Mouse (Mus musculus) neural tube, embryonic 11.5 days (tissue): ENCODE measurements around the gene Akap2. TPM values are rescaled to one million over a fixed set of nuclear protein-coding genes. Genes with fewer than 3 reads are reported as not detected.
A peak's percentile ranks its signal among the peaks of the same experiment; 100 is the strongest.

Experiments
- ATAC-seq: fragments of 200-750 bp; cut with Nextera tagmentation; 2 replicates; pipeline ENCODE4 v1.8.0; 2017; ENCODE audit warnings: moderate number of reproducible peaks, mild to moderate bottlenecking, moderate TSS enrichment, moderate library complexity; ENCODE audit not compliant: insufficient read depth, low FRiP score, low TSS enrichment
- DNase-seq: peaks from one replicate; pipeline ENCODE4 v3.0.0-alpha.2; 2015; ENCODE audit warnings: low spot score
- H3K27ac ChIP-seq: fragments of 300-500 bp; sonication (generic); 2 replicates; pipeline ENCODE4 v1.5.1; 2014; ENCODE audit warnings: low read depth, mild to moderate bottlenecking, low read length
- H3K27me3 ChIP-seq: fragments of 300-500 bp; sonication (generic); 2 replicates; pipeline ENCODE4 v1.6.1; 2014; ENCODE audit warnings: mild to moderate bottlenecking, low read length, mixed read lengths; ENCODE audit not compliant: control insufficient read depth, insufficient read depth
- H3K36me3 ChIP-seq: fragments of 300-500 bp; sonication (generic); 2 replicates; pipeline ENCODE4 v1.6.1; 2014; ENCODE audit warnings: mild to moderate bottlenecking, low read length, moderate library complexity, mixed read lengths; ENCODE audit not compliant: control insufficient read depth, insufficient read depth
- H3K4me1 ChIP-seq: fragments of 300-500 bp; sonication (generic); 2 replicates; pipeline ENCODE4 v1.6.1; 2014; ENCODE audit warnings: low read length, mixed read lengths; ENCODE audit not compliant: control insufficient read depth, insufficient read depth
- H3K4me2 ChIP-seq: fragments of 300-500 bp; sonication (generic); 2 replicates; pipeline ENCODE4 v1.6.1; 2014; ENCODE audit warnings: low read depth, mild to moderate bottlenecking, moderate library complexity
- H3K4me3 ChIP-seq: fragments of 300-500 bp; sonication (generic); 2 replicates; pipeline ENCODE4 v1.5.1; 2014; ENCODE audit warnings: low read depth, low read length
- H3K9ac ChIP-seq: fragments of 300-500 bp; sonication (generic); 2 replicates; pipeline ENCODE4 v1.6.1; 2014; ENCODE audit warnings: mild to moderate bottlenecking, low read length
- H3K9me3 ChIP-seq: fragments of 300-500 bp; sonication (generic); 2 replicates; pipeline ENCODE4 v1.6.1; 2016; ENCODE audit warnings: low read length; ENCODE audit not compliant: control insufficient read depth
- WGBS: fragments of 180-500 bp; shearing (Covaris S2); extraction: QIAGEN DNeasy Blood & Tissue Kit; methylation state at CpG from one replicate; pipeline ENCODE4 v1.1.7; 2014; 5-methylcytosine and 5-hydroxymethylcytosine counted together
- polyA plus RNA-seq: library from polyadenylated mRNA; unstranded; fragments of >200 nt; fragmentation: Nextera tagmentation; extraction: Ambion mirVana; gene quantifications from 2 replicates; pipeline ENCODE4 v1.2.1, GENCODE M21; 2014

Gene Akap2
- polyA plus RNA-seq, 1 experiment from 2014 or later, result 29.7 TPM

GRCm38 (mm10) chr4:57772851-57773510, 55.5 kb downstream of the Akap2 start:
- Histone ChIP-seq H3K36me3 (no peaks in the 10 kb centered on the region), H3K27ac (no peak overlapping the region), H3K9me3 (no peaks in the 10 kb centered on the region), H3K9ac (no peak overlapping the region), H3K4me2 (no peak overlapping the region), H3K4me1 (no peaks in the 10 kb centered on the region), H3K4me3 (no peak overlapping the region), H3K27me3 (no peaks in the 10 kb centered on the region)
- no peak for ATAC-seq
- 69% methylated on average over 11 of the region's 11 CpGs for WGBS
- no peak for DNase-seq

- DNase-seq (no peak), ATAC-seq (no peak)
- no peak overlapping the region for H3K4me3 ChIP-seq
- no peaks in the 10 kb centered on the region for H3K4me1 ChIP-seq
- no peak overlapping the region for H3K9ac ChIP-seq
- no peak overlapping the region for H3K27ac ChIP-seq
- H3K27me3 ChIP-seq, result no peaks in the 10 kb centered on the region
- no peaks in the 10 kb centered on the region for H3K36me3 ChIP-seq
- WGBS, result 63% methylated on average over 4 of the region's 4 CpGs
- H3K4me2 ChIP-seq, result no peak overlapping the region
- no peaks in the 10 kb centered on the region for H3K9me3 ChIP-seq
Measured at GRCm38 (mm10) chr4:57774517-57774916, 57.1 kb downstream of the Akap2 start.

- no peak overlapping the region for H3K9ac ChIP-seq
- no peaks in the 10 kb centered on the region for H3K9me3 ChIP-seq
- H3K27me3 ChIP-seq, result no peaks in the 10 kb centered on the region
- H3K4me1 ChIP-seq, result no peaks in the 10 kb centered on the region
- ATAC-seq (no peak), DNase-seq (no peak)
- no peak overlapping the region for H3K27ac ChIP-seq
- no peak overlapping the region for H3K4me3 ChIP-seq
- no peak overlapping the region for H3K4me2 ChIP-seq
- no peaks in the 10 kb centered on the region for H3K36me3 ChIP-seq
Measured at GRCm38 (mm10) chr4:57775582-57775981, 58.1 kb downstream of the Akap2 start.

DNA sequence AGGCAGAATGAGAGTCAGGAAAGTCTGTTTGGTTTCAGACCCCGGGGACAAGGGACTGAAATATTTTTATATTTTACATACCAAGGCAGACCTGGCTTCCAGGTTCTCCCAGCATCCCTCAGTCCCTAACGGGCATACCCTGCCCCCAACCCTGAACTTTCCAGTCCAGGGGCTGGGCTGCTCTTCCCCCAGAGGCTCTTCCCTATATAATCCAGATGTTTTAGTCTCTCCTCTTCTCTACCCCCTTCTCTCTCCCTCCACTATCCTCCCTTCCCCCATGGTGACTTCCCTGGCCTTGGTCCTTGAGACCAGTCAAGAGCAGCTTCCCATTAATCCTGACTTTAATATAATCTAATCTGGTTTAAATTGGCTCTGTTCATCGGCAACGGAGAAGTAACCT, 62.9 kb downstream of the Akap2 start:
- no peak overlapping the region for H3K4me3 ChIP-seq
- H3K27me3 ChIP-seq, result no peaks in the 10 kb centered on the region
- DNase-seq (no peak), ATAC-seq (no peak)
- no peaks in the 10 kb centered on the region for H3K36me3 ChIP-seq
- H3K27ac ChIP-seq, result peak overlapping the region; percentile 35; the same call in 1 of the 2 replicates
- H3K4me2 ChIP-seq, result no peak overlapping the region
- WGBS, result 26% methylated on average over 4 of the region's 4 CpGs
- peaks cover 2% of the 10 kb centered on the region for H3K4me1 ChIP-seq
- H3K9me3 ChIP-seq, result no peaks in the 10 kb centered on the region
- no peak overlapping the region for H3K9ac ChIP-seq

DNA sequence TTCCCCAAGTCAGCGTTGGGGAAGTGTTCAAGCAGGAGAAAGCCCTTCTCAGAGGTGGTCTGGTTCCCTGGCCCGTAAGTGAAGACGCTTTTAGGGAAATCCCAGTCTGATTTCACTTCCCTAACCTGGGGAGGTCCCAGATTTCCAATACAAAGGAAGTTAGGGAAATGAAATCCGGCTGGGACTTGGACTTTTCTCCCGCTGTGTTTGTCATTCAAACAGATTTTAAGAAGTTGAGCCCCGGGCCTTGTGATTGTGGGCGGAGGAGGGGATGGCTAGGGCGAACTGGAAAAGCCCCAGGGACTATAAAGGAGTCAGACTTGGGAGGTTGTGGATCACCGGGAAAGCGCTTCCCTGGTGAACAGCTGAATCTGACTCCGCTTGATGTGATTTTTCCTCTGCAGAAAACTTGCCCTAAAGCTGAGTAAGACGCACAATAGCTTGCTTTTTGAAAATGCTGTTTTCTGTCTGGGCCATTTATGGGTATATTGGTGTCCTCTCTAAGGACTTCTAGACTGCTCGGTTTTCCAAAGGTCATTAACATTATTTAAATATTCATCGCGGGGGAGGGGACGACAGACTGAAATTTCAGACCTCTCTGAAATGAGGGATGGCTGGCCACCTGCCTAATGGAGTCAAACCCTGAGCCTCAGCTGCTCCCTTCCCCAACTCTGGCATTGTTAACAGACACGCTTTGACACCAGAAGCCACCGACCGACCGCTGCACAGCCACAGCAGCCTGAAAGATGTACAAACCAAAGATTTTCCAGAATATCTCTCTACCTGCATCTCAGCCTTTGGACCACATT, 63.6 kb downstream of the Akap2 start:
- ATAC-seq (peak; percentile 45; the same call in 1 of the 2 replicates), DNase-seq (peak; percentile 68)
- Histone ChIP-seq H3K9ac (no peak overlapping the region), H3K4me1 (peaks cover 2% of the 10 kb centered on the region), H3K36me3 (no peaks in the 10 kb centered on the region), H3K4me2 (peak overlapping the region; percentile 19), H3K27me3 (no peaks in the 10 kb centered on the region), H3K27ac (peak overlapping the region; percentile 35; the same call in 1 of the 2 replicates), H3K4me3 (no peak overlapping the region), H3K9me3 (no peaks in the 10 kb centered on the region)
- 3% methylated on average over 20 of the region's 20 CpGs for WGBS

- H3K36me3 ChIP-seq, result no peaks in the 10 kb centered on the region
- peak overlapping the region; percentile 63 for H3K4me2 ChIP-seq
- H3K27me3 ChIP-seq, result no peaks in the 10 kb centered on the region
- peak overlapping the region; percentile 35 for H3K9ac ChIP-seq
- peak; percentile 87 for ATAC-seq
- no peaks in the 10 kb centered on the region for H3K9me3 ChIP-seq
- peaks cover 2% of the 10 kb centered on the region for H3K4me1 ChIP-seq
- H3K27ac ChIP-seq, result no peak overlapping the region
- under 1% methylated on average over 26 of the region's 26 CpGs for WGBS
- H3K4me3 ChIP-seq, result peak overlapping the region; percentile 43
- peak; percentile 82 for DNase-seq
Measured at GRCm38 (mm10) chr4:57781994-57782393, 64.5 kb downstream of the Akap2 start.

GRCm38 (mm10) chr4:57782549-57783390, 65.3 kb downstream of the Akap2 start:
- Histone ChIP-seq H3K4me3 (peak overlapping the region; percentile 43), H3K4me2 (peak overlapping the region; percentile 63), H3K4me1 (peaks cover 2% of the 10 kb centered on the region), H3K9me3 (no peaks in the 10 kb centered on the region), H3K27ac (no peak overlapping the region), H3K9ac (peak overlapping the region; percentile 35), H3K36me3 (no peaks in the 10 kb centered on the region), H3K27me3 (no peaks in the 10 kb centered on the region)
- under 1% methylated on average over 33 of the region's 33 CpGs for WGBS
- DNase-seq (peak; percentile 72), ATAC-seq (peak; percentile 82)

DNA sequence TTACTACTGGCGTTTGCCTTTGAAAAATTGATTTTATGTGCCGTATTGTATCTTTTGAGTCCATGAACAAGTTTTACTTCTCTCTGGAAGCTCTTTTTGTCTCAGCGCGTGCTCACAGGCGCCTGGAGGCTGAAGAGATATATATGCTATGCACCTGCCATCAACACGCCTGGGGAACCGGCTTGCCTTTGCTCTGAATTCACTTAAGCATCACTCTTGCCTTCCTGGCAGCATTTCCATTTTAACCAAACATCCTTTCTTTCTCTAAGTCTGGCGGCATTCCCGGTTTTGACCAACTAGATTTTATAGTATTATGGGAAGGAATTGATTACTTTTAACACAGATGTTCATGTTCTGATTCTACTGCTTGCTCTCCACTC, 65.9 kb downstream of the Akap2 start:
- DNase-seq, result peak; percentile 49

More for the DNA sequence above, 65.9 kb downstream of the Akap2 start:
- Histone ChIP-seq H3K9ac (no peak overlapping the region), H3K9me3 (no peaks in the 10 kb centered on the region), H3K4me3 (peak overlapping the region; percentile 43), H3K4me2 (peak overlapping the region; percentile 63), H3K4me1 (peaks cover 2% of the 10 kb centered on the region), H3K36me3 (no peaks in the 10 kb centered on the region), H3K27me3 (no peaks in the 10 kb centered on the region), H3K27ac (no peak overlapping the region)
- WGBS, result 27% methylated on average over 9 of the region's 9 CpGs
- ATAC-seq, result no peak
